Mouse (Mus musculus): Measurements from ENCODE around the gene Gm3072. TPM values are rescaled to one million over a fixed set of nuclear protein-coding genes. Genes with fewer than 3 reads are reported as not detected.

The Gm3072 gene
- polyA plus RNA-seq (2014; fragmentation: Illumina TruSeq; extraction: RNeasy Lipid Tissue Mini Kit (QIAGEN cat#74804); ENCODE audit: low read depth, low replicate concordance), result not detected

DNA sequence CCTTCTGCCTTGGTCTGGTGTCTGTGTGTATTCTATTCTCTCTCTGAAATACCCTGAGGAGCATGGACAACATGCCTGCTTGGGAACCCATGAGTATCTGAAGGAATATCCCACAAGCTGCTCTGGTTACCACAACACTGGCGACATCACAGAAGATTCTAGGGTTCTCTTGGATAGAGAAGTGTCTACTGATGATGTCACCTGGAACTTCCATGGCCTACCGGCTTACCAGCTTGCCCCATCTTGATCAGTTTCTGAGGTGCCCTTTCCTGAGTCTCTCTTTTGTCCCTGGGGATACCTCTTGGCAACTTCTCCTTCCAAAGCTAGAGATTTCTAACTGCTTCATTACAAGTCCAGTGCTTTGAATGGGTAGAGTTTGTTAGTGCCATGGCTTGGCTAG is at the start of gene Gm3072:
TSS of gene Gm3072 (minus strand) at position 101 of the 400 bp plus-strand sequence.

DNA sequence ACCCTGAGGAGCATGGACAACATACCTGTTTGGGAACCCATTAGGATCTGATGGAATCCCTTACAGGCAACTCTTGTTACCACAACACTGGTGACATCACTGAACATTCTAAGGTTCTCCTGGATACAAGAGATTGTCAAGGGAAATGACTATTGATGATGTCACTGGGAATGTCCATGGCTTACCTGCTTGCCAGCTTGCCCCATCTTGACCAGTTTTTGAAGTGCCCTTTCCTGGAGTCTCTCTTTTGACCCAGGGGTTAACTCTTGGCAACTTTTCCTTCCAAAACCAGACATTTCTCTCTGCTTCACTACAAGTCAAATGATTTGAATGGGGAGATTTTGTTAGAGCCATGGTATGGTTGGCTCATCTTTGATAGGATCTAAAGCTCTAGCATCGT is 22.0 kb upstream of the Gm3072 start, which contains the start of gene Gm3676:
TSS of gene Gm3676 (minus strand) at position 101 of the 400 bp plus-strand sequence.

DNA sequence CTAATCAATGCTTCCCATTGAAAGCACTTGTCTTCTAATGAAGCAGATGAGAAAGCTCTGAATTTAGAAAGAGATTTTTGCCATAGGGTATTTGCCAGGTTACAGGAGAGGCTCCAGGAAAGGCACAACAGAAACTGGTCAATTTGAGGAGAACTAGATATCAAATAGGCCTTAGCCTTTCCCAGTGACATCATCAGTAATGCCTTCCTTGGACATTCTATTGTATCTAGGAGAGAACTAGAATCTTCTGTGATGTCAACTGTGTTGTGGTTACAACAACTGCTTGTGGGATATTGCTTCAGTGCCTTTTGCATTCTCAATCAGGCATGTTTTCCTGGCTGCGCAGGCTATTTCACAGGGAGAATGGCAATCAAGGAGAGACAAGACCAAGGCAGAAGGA is 51.5 kb downstream of the Gm3072 start, which contains the start of gene 1700049E17Rik2:
TSS of gene 1700049E17Rik2 (plus strand) at position 301 of the 400 bp plus-strand sequence.

Other genes starting within 250 kb of the Gm3072 start
- gene Gm7945, start 238.2 kb downstream of the Gm3072 start, polyA plus RNA-seq (2014; fragmentation: Illumina TruSeq; extraction: RNeasy Lipid Tissue Mini Kit (QIAGEN cat#74804); ENCODE audit: low read depth, low replicate concordance), result not detected
- gene Gm6482, start 216.3 kb downstream of the Gm3072 start, polyA plus RNA-seq (2014; fragmentation: Illumina TruSeq; extraction: RNeasy Lipid Tissue Mini Kit (QIAGEN cat#74804); ENCODE audit: low read depth, low replicate concordance), result not detected
- gene Gm7954, start 171.1 kb downstream of the Gm3072 start, polyA plus RNA-seq (2014; fragmentation: Illumina TruSeq; extraction: RNeasy Lipid Tissue Mini Kit (QIAGEN cat#74804); ENCODE audit: low read depth, low replicate concordance), result not detected
- gene Gm3486, start 135.1 kb downstream of the Gm3072 start, polyA plus RNA-seq (2014; fragmentation: Illumina TruSeq; extraction: RNeasy Lipid Tissue Mini Kit (QIAGEN cat#74804); ENCODE audit: low read depth, low replicate concordance), result not detected
- not detected for gene Gm7970, start 69.0 kb downstream of the Gm3072 start, polyA plus RNA-seq (2014; fragmentation: Illumina TruSeq; extraction: RNeasy Lipid Tissue Mini Kit (QIAGEN cat#74804); ENCODE audit: low read depth, low replicate concordance)
- gene 1700049E17Rik2, start 51.4 kb downstream of the Gm3072 start, polyA plus RNA-seq (2014; fragmentation: Illumina TruSeq; extraction: RNeasy Lipid Tissue Mini Kit (QIAGEN cat#74804); ENCODE audit: low read depth, low replicate concordance), result not detected
- not detected for gene Gm3676, start 21.9 kb upstream of the Gm3072 start, polyA plus RNA-seq (2014; fragmentation: Illumina TruSeq; extraction: RNeasy Lipid Tissue Mini Kit (QIAGEN cat#74804); ENCODE audit: low read depth, low replicate concordance)
- gene Gm8068, start 77.3 kb upstream of the Gm3072 start, polyA plus RNA-seq (2014; fragmentation: Illumina TruSeq; extraction: RNeasy Lipid Tissue Mini Kit (QIAGEN cat#74804); ENCODE audit: low read depth, low replicate concordance), result not detected
- gene Gm7929, start 126.0 kb upstream of the Gm3072 start, polyA plus RNA-seq (2014; fragmentation: Illumina TruSeq; extraction: RNeasy Lipid Tissue Mini Kit (QIAGEN cat#74804); ENCODE audit: low read depth, low replicate concordance), result not detected
- not detected for gene Gm47189, start 147.8 kb upstream of the Gm3072 start, polyA plus RNA-seq (2014; fragmentation: Illumina TruSeq; extraction: RNeasy Lipid Tissue Mini Kit (QIAGEN cat#74804); ENCODE audit: low read depth, low replicate concordance)

All from sigmoid colon, adult 10 weeks (tissue).